Mouse (Mus musculus) stomach, postnatal 0 days (tissue): Measurements from ENCODE around the gene Ccl24.

Experiments
- CTCF ChIP-seq: IDR thresholded peaks from 2 replicates; pipeline ENCODE4 v1.5.1; 2016; ENCODE audit warnings: antibody characterized with exemption, low read depth, mild to moderate bottlenecking, moderate library complexity
- EP300 ChIP-seq: optimal IDR thresholded peaks from 2 replicates; pipeline ENCODE3; 2016; ENCODE audit warnings: antibody characterized with exemption

GRCm38 (mm10) chr5:135522111-135522722 lies 50.6 kb downstream of the Ccl24 start:
- no peak for TF ChIP-seq EP300
- TF ChIP-seq CTCF: no peak
